Mouse (Mus musculus) CD4-positive, CD25-positive, alpha-beta regulatory T cell, adult 4 months (primary cell): ENCODE measurements around the gene Ccr10. TPM values are rescaled to one million over a fixed set of nuclear protein-coding genes. Genes with fewer than 3 reads are reported as not detected.

Experiments used
- ATAC-seq: one replicate; pipeline ENCODE4 v1.8.0; 2017
- polyA plus RNA-seq, 2 experiments: library from polyadenylated mRNA; unstranded; fragments of 100-300 nt; shearing (Covaris generic); gene quantifications; one replicate each; pipeline ENCODE4 v1.2.1; 2017

The Ccr10 gene
- 1 to 10 TPM in 1 of 2 experiments, under 1 TPM in 1; 0.36 to 2.0 TPM for polyA plus RNA-seq

GRCm38 (mm10) chr11:101174851-101175628 lies at the start of gene Ccr10:
Ccr10 (minus strand) TSS chr11:101175443.
- no peak for ATAC-seq

- no peak for ATAC-seq
Measured at GRCm38 (mm10) chr11:101224337-101224736, 49.1 kb upstream of the Ccr10 start.

GRCm38 (mm10) chr11:101221306-101221986 lies 46.2 kb upstream of the Ccr10 start:
- no peak for ATAC-seq

GRCm38 (mm10) chr11:101220853-101221252 lies 45.6 kb upstream of the Ccr10 start:
- no peak for ATAC-seq

GRCm38 (mm10) chr11:101218436-101219055 lies 43.3 kb upstream of the Ccr10 start:
- peak; percentile 26 for ATAC-seq

GRCm38 (mm10) chr11:101216936-101217335 lies 41.7 kb upstream of the Ccr10 start:
- ATAC-seq, result no peak

- peak; percentile 82 for ATAC-seq
Measured at GRCm38 (mm10) chr11:101211970-101212369, 36.7 kb upstream of the Ccr10 start.

- no peak for ATAC-seq
Measured at GRCm38 (mm10) chr11:101200986-101201385, 25.7 kb upstream of the Ccr10 start.

- ATAC-seq, result no peak
Measured at GRCm38 (mm10) chr11:101199555-101199954, 24.3 kb upstream of the Ccr10 start.

- peak; percentile 29 for ATAC-seq
Measured at GRCm38 (mm10) chr11:101196175-101196574, 20.9 kb upstream of the Ccr10 start.

- no peak for ATAC-seq
Measured at GRCm38 (mm10) chr11:101195571-101195970, 20.3 kb upstream of the Ccr10 start.

GRCm38 (mm10) chr11:101195101-101195500 lies 19.9 kb upstream of the Ccr10 start:
- no peak for ATAC-seq

- ATAC-seq, result no peak
Measured at GRCm38 (mm10) chr11:101194643-101195042, 19.4 kb upstream of the Ccr10 start.

- ATAC-seq, result no peak
Measured at GRCm38 (mm10) chr11:101194137-101194536, 18.9 kb upstream of the Ccr10 start.

- ATAC-seq, result no peak
Measured at GRCm38 (mm10) chr11:101193076-101193475, 17.8 kb upstream of the Ccr10 start.

- ATAC-seq, result no peak
Measured at GRCm38 (mm10) chr11:101192646-101193045, 17.4 kb upstream of the Ccr10 start.

GRCm38 (mm10) chr11:101191919-101192470 lies 16.8 kb upstream of the Ccr10 start:
- no peak for ATAC-seq

- ATAC-seq, result no peak
Measured at GRCm38 (mm10) chr11:101190913-101191907, 16.0 kb upstream of the Ccr10 start.

- no peak for ATAC-seq
Measured at GRCm38 (mm10) chr11:101190181-101190912, 15.1 kb upstream of the Ccr10 start.

- no peak for ATAC-seq
Measured at GRCm38 (mm10) chr11:101189495-101190180, 14.4 kb upstream of the Ccr10 start.
